In the genomic region with DNA sequence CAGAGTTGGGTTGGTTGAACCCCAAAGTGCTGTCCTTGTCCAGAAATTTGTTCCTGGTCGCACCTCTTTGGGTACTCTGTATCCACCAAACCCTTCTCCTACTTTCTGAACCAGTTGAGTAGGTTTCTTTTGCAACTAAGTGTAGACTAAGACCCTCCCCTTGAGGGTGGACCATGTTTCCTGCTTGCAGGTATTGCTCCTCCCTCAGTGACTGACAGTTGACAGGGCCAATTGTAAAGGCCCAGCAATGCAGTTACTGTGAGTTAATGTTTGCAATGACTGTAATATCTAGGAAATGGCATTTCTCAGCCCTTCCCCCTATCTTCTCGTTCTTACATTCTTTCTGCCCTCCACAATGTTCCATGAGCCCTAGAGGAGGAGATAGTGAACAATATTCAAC, we compare ENCODE assay signal across 26 mouse cellular contexts. TPM values are rescaled to one million over a fixed set of nuclear protein-coding genes. Genes with fewer than 3 reads are reported as not detected.
A peak's percentile ranks its signal among the peaks of the same experiment; 100 is the strongest.
DNase-seq lines count a peak whose midpoint lies in the region; ATAC-seq and TF ChIP-seq lines count a peak whose summit lies in the region.
"Had no signal": no experiment of that assay in that cellular context is flagged by ENCODE, and none has a peak within 500 bp of the region (broad histone marks: within the 10 kb centered on the region; RNA-seq: fewer than 3 reads in every experiment).

No protein-coding gene starts in this region.

- TF ChIP-seq EP300 in CH12.LX (IDR thresholded peaks at IDR 0.05; ENCODE audit: low read length): no peak

- no peak overlapping the region for H3K27ac ChIP-seq in thymus, adult 2 months (ENCODE audit: control insufficient read depth, insufficient read depth, low read length)
- H3K27ac ChIP-seq in CH12.LX (ENCODE audit: insufficient read depth, low read depth): no peak overlapping the region
- H3K27ac ChIP-seq in forebrain, embryonic 14.5 days (ENCODE audit: low read depth, low read length): no peak overlapping the region
- no peak overlapping the region for H3K27ac ChIP-seq in heart, embryonic 12.5 days (ENCODE audit: poor library complexity, severe bottlenecking)
- H3K27ac ChIP-seq: forebrain, embryonic 15.5 days; limb, embryonic 12.5 days; liver, embryonic 12.5 days; lung, embryonic 15.5 days had no signal

- H3K9me3 ChIP-seq in CH12.LX (replicated peaks; ENCODE audit: low read length): peaks cover 9% of the 10 kb centered on the region
- no peaks in the 10 kb centered on the region for H3K9me3 ChIP-seq in forebrain, embryonic 14.5 days (replicated peaks; ENCODE audit: control insufficient read depth, low read length)
- H3K9me3 ChIP-seq in heart, embryonic 12.5 days (replicated peaks): no peaks in the 10 kb centered on the region
- H3K9me3 ChIP-seq: forebrain, embryonic 15.5 days; G1E; limb, embryonic 12.5 days; liver, embryonic 12.5 days; lung, embryonic 15.5 days had no signal

- TF ChIP-seq CTCF in thymus, adult 2 months (IDR thresholded peaks at IDR 0.05; ENCODE audit: borderline replicate concordance, control insufficient read depth, extremely low read depth, insufficient read depth, low read length, poor library complexity): no peak
- TF ChIP-seq CTCF in CH12.LX (conservative IDR thresholded peaks at IDR 0.05 in 1 of 2, IDR thresholded peaks at IDR 0.05 in 1 of 2; ENCODE audit: low read depth in 2 of 2, low read length in 2 of 2): no peak

- 0 out of 2 replicates have a peak, but pooled peaks cover 2% of the 10 kb centered on the region for H3K4me1 ChIP-seq in thymus, adult 2 months (replicated peaks; ENCODE audit: control insufficient read depth, insufficient read depth, low read length)
- peaks cover 10 to 34% of the 10 kb centered on the region in 2 experiments for H3K4me1 ChIP-seq in CH12.LX (ENCODE audit: control insufficient read depth in 1 of 2, insufficient read depth in 2 of 2)
- no peaks in the 10 kb centered on the region for H3K4me1 ChIP-seq in forebrain, embryonic 14.5 days (ENCODE audit: control insufficient read depth, insufficient read depth, low read length)
- H3K4me1 ChIP-seq in heart, embryonic 12.5 days (replicated peaks): 0 out of 2 replicates have a peak, but pooled peaks cover 6% of the 10 kb centered on the region
- H3K4me1 ChIP-seq: forebrain, embryonic 15.5 days; limb, embryonic 12.5 days; lung, embryonic 15.5 days had no signal

- no peaks in the 10 kb centered on the region for H3K27me3 ChIP-seq in thymus, adult 2 months (ENCODE audit: control insufficient read depth, insufficient read depth, low read length)
- no peaks in the 10 kb centered on the region for H3K27me3 ChIP-seq in CH12.LX (replicated peaks)
- H3K27me3 ChIP-seq in forebrain, embryonic 14.5 days (replicated peaks; ENCODE audit: control insufficient read depth, insufficient read depth, low read length): no peaks in the 10 kb centered on the region
- H3K27me3 ChIP-seq in heart, embryonic 12.5 days (replicated peaks): no peaks in the 10 kb centered on the region
- H3K27me3 ChIP-seq: forebrain, embryonic 15.5 days; limb, embryonic 12.5 days; liver, embryonic 12.5 days; lung, embryonic 15.5 days had no signal

- no peak for TF ChIP-seq RAD21 in CH12.LX (IDR thresholded peaks at IDR 0.05; ENCODE audit: low read depth, low read length)

- DNase-seq in thymus, adult 2 months: peak; percentile 24
- no peak for DNase-seq in thymus, adult 18-20 months
- DNase-seq in CH12.LX (ENCODE audit: extremely low read depth): no peak
- DNase-seq in ZHBTc4 (ENCODE audit: low read depth, low spot score): peak; percentile 53
- peak; percentile 52 for DNase-seq in naive thymus-derived CD4-positive, alpha-beta T cell, adult 2 months (ENCODE audit: low read depth)
- no peak for DNase-seq in forebrain, embryonic 14.5 days (ENCODE audit: low spot score)
- DNase-seq in kidney, postnatal 10 days: no peak
- DNase-seq: adrenal gland, adult 8-10 months; B cell, adult 2 months; cerebellum, adult 8-10 months; gastrocnemius, postnatal 36 days had no signal

- H3K9ac ChIP-seq in CH12.LX (ENCODE audit: insufficient read depth, low read depth): no peak overlapping the region
- no peak overlapping the region for H3K9ac ChIP-seq in forebrain, embryonic 14.5 days (ENCODE audit: low read length)
- no peak overlapping the region for H3K9ac ChIP-seq in heart, embryonic 12.5 days
- H3K9ac ChIP-seq: forebrain, embryonic 15.5 days; limb, embryonic 12.5 days; liver, embryonic 12.5 days; lung, embryonic 15.5 days had no signal

- ATAC-seq in forebrain, embryonic 14.5 days: no peak
- no peak for ATAC-seq in heart, embryonic 12.5 days (ENCODE audit: insufficient number of reproducible peaks, low FRiP score)
- ATAC-seq: forebrain, embryonic 15.5 days; inflammation-experienced regulatory T-cells, adult 6 months; liver, embryonic 12.5 days had no signal

- TF ChIP-seq POLR2A in thymus, adult 2 months (IDR thresholded peaks at IDR 0.05; ENCODE audit: control insufficient read depth, extremely low read depth, insufficient read depth, low read length, poor library complexity): no peak
- TF ChIP-seq POLR2A in CH12.LX (IDR thresholded peaks at IDR 0.05; ENCODE audit: low read depth, low read length): no peak

- H3K4me2 ChIP-seq in CH12.LX (ENCODE audit: insufficient read depth, low read depth, poor library complexity, severe bottlenecking): no peak overlapping the region
- H3K4me2 ChIP-seq in forebrain, embryonic 14.5 days (ENCODE audit: low read length): no peak overlapping the region
- no peak overlapping the region for H3K4me2 ChIP-seq in heart, embryonic 12.5 days
- H3K4me2 ChIP-seq: forebrain, embryonic 15.5 days; limb, embryonic 12.5 days; liver, embryonic 12.5 days; lung, embryonic 15.5 days had no signal

- no peak overlapping the region for H3K4me3 ChIP-seq in thymus, adult 2 months (ENCODE audit: control insufficient read depth, insufficient read depth, low read length)
- no peak overlapping the region for H3K4me3 ChIP-seq in CH12.LX (replicated peaks in 1 of 3; ENCODE audit: low read depth in 2 of 3, low read length in 2 of 3, poor library complexity in 1 of 3)
- H3K4me3 ChIP-seq in forebrain, embryonic 14.5 days (ENCODE audit: low read depth, low read length): no peak overlapping the region
- H3K4me3 ChIP-seq in heart, embryonic 12.5 days: no peak overlapping the region
- H3K4me3 ChIP-seq: erythroblast, embryonic 14.5 days; forebrain, embryonic 15.5 days; limb, embryonic 12.5 days; liver, embryonic 12.5 days; lung, embryonic 15.5 days had no signal

- H3K79me2 ChIP-seq in CH12.LX (replicated peaks; ENCODE audit: control insufficient read depth, extremely low read depth, insufficient read depth, poor library complexity, severe bottlenecking): no peaks in the 10 kb centered on the region

- in situ Hi-C loops in CH12.LX (cut with MboI; ENCODE audit: low pct_ligation_motif_present, low pct_unique_long_range_greater_than_20kb, low sequenced_read_pairs): no loop called here

- 93% methylated on average over 2 of the region's 2 CpGs for WGBS in thymus, adult 2 months
- 92% methylated on average over 2 of the region's 2 CpGs for WGBS in forebrain, embryonic 14.5 days
- 55% methylated on average over 2 of the region's 2 CpGs for WGBS in heart, embryonic 12.5 days

- H3K36me3 ChIP-seq in thymus, adult 2 months (ENCODE audit: control insufficient read depth, insufficient read depth, low read length): no peaks in the 10 kb centered on the region
- H3K36me3 ChIP-seq in CH12.LX (replicated peaks in 1 of 2; ENCODE audit: control insufficient read depth in 1 of 2, insufficient read depth in 1 of 2, low read length in 1 of 2): no peaks in the 10 kb centered on the region
- H3K36me3 ChIP-seq in forebrain, embryonic 14.5 days (ENCODE audit: control insufficient read depth, insufficient read depth, low read length): no peaks in the 10 kb centered on the region
- no peaks in the 10 kb centered on the region for H3K36me3 ChIP-seq in heart, embryonic 12.5 days
- H3K36me3 ChIP-seq: forebrain, embryonic 15.5 days; G1E; limb, embryonic 12.5 days; liver, embryonic 12.5 days; lung, embryonic 15.5 days had no signal

- dilution Hi-C loops in CH12.LX (cut with MboI; ENCODE audit: extremely low pct_ligation_motif_present, extremely low pct_unique_long_range_greater_than_20kb, low sequenced_read_pairs): no loop called here

TF ChIP-seq in CH12.LX, 34 proteins besides CTCF, POLR2A, EP300 and RAD21:
- peak; percentile 22; the same call in 1 of the 2 replicates for TF ChIP-seq CHD2 (IDR thresholded peaks at IDR 0.05; ENCODE audit: low read length)
- no peak for TF ChIP-seq USF2 (conservative IDR thresholded peaks at IDR 0.05; ENCODE audit: low read depth, low read length)
TF ChIP-seq in CH12.LX: peak in this region for 1.

RNA-seq across cellular contexts. Expression of gene Ninj2, which starts 20.5 kb away (rescaled TPM):
- 0.26 and 0.33 TPM in 2 replicates for polyA plus RNA-seq in thymus, adult 2 months (2012; rRNA removed)
- 4.6 and 6.5 TPM in 2 replicates for total RNA-seq in CH12.LX (2012; rRNA removed)
- total RNA-seq in CH12.LX (2014; rRNA removed): not detected in 2 replicates
- polyA plus RNA-seq in CH12.LX (2012; ENCODE audit: insufficient read length, low read depth): 0.97 and 1.1 TPM in 2 replicates
- not detected in 2 replicates for polyA plus RNA-seq in forebrain, embryonic 14.5 days (2014; fragmentation: Nextera tagmentation; extraction: Ambion mirVana)
- polyA plus RNA-seq in heart, embryonic 12.5 days (2016; fragmentation: Nextera tagmentation; extraction: Ambion mirVana): not detected in 2 replicates
- total RNA-seq: adrenal gland, adult 8-10 months; common myeloid progenitor, adult 5-6 weeks; G1E; gastrocnemius, postnatal 36 days had no signal
- polyA plus RNA-seq: embryonic facial prominence, embryonic 11.5 days; erythroblast, embryonic 14.5 days; forebrain, embryonic 15.5 days; G1E; heart, postnatal 0 days; hindbrain, embryonic 11.5 days; kidney, embryonic 14.5 days; large intestine, adult 2 months; limb, embryonic 12.5 days; liver, embryonic 12.5 days; neural tube, embryonic 11.5 days had no signal

RNA-seq across cellular contexts. Expression of gene Wnk1, which starts 34.2 kb away (rescaled TPM):
- polyA plus RNA-seq in thymus, adult 2 months (2012; rRNA removed): 180 and 194 TPM in 2 replicates
- total RNA-seq in CH12.LX (2012; rRNA removed) (113 and 125 TPM in 2 replicates), CH12.LX (2014; rRNA removed) (84.8 and 97.2 TPM in 2 replicates)
- polyA plus RNA-seq in CH12.LX (2012; ENCODE audit: insufficient read length, low read depth): 179 and 216 TPM in 2 replicates
- polyA plus RNA-seq in forebrain, embryonic 14.5 days (2014; fragmentation: Nextera tagmentation; extraction: Ambion mirVana): 37.9 and 38.0 TPM in 2 replicates
- polyA plus RNA-seq in heart, embryonic 12.5 days (2016; fragmentation: Nextera tagmentation; extraction: Ambion mirVana): 94.6 and 107 TPM in 2 replicates

Comparison
In these comparisons a context has a peak if more than half of its experiments do, and no peak if none do; other contexts are left out.
1. DNase-seq: peak in thymus, adult 2 months (single experiment), ZHBTc4 (single experiment) and naive thymus-derived CD4-positive, alpha-beta T cell, adult 2 months (single experiment); none in thymus, adult 18-20 months (0 of 2), CH12.LX (single experiment), forebrain, embryonic 14.5 days (single experiment) and kidney, postnatal 10 days (single experiment).